Mouse (Mus musculus): ENCODE measurements at regions not wholly inside any gene's neighbourhood (a gene's known extent, or its start where the extent isn't known, plus 50 kb on each side); places are given as distances from the start of the nearest gene placed in this dataset.
"Not testable (repeated sequence)": the region's sequence is repeated elsewhere in the genome, so short reads cannot be mapped to it uniquely, and the experiment has no call there.

GRCm38 (mm10) chr4:131435222-131435621, 402.9 kb downstream of the Ptpru start:
- no peaks in the 10 kb centered on the region for H3K9me3 ChIP-seq (ENCODE audit: control insufficient read depth, low read length)
- no peak overlapping the region for H3K4me2 ChIP-seq (replicated peaks; ENCODE audit: low read depth, low read length, severe bottlenecking)
- no peak overlapping the region for H3K9ac ChIP-seq (ENCODE audit: low read depth, low read length, severe bottlenecking)
- no peak for TF ChIP-seq POLR2A (IDR thresholded peaks at IDR 0.05; ENCODE audit: borderline replicate concordance, extremely low read depth, insufficient read depth, insufficient read length)
- WGBS: 56% methylated on average over 12 of the region's 12 CpGs
- no peaks in the 10 kb centered on the region for H3K36me3 ChIP-seq (ENCODE audit: control insufficient read depth, insufficient read depth, low read length)
- no peak overlapping the region; the same call in 1 of the 2 replicates for H3K27ac ChIP-seq (replicated peaks; ENCODE audit: low read depth, low read length)
- peaks cover 10% of the 10 kb centered on the region for H3K4me1 ChIP-seq (ENCODE audit: control insufficient read depth, insufficient read depth, low read length)
- no peak for DNase-seq (ENCODE audit: low spot score)
- H3K27me3 ChIP-seq (ENCODE audit: control insufficient read depth, insufficient read depth, low read length): no peaks in the 10 kb centered on the region
- no peak for ATAC-seq (ENCODE audit: low FRiP score, low read depth)
- H3K4me3 ChIP-seq (replicated peaks; ENCODE audit: low read length): no peak overlapping the region

GRCm38 (mm10) chr4:131438403-131438802, 399.7 kb downstream of the Ptpru start:
- TF ChIP-seq POLR2A (IDR thresholded peaks at IDR 0.05; ENCODE audit: borderline replicate concordance, extremely low read depth, insufficient read depth, insufficient read length): no peak
- ATAC-seq (ENCODE audit: low FRiP score, low read depth) (no peak), DNase-seq (ENCODE audit: low spot score) (no peak)
- H3K36me3 ChIP-seq (ENCODE audit: control insufficient read depth, insufficient read depth, low read length): no peaks in the 10 kb centered on the region
- no peak overlapping the region for H3K27ac ChIP-seq (replicated peaks; ENCODE audit: low read depth, low read length)
- H3K9ac ChIP-seq (ENCODE audit: low read depth, low read length, severe bottlenecking): no peak overlapping the region
- H3K9me3 ChIP-seq (ENCODE audit: control insufficient read depth, low read length): no peaks in the 10 kb centered on the region
- peaks cover 16% of the 10 kb centered on the region for H3K4me1 ChIP-seq (ENCODE audit: control insufficient read depth, insufficient read depth, low read length)
- WGBS: 90% methylated on average over 2 of the region's 2 CpGs
- H3K4me2 ChIP-seq (replicated peaks; ENCODE audit: low read depth, low read length, severe bottlenecking): no peak overlapping the region
- no peak overlapping the region for H3K4me3 ChIP-seq (replicated peaks; ENCODE audit: low read length)
- no peaks in the 10 kb centered on the region for H3K27me3 ChIP-seq (ENCODE audit: control insufficient read depth, insufficient read depth, low read length)

GRCm38 (mm10) chr4:131438883-131439282, 399.2 kb downstream of the Ptpru start:
- Histone ChIP-seq H3K4me1 (ENCODE audit: control insufficient read depth, insufficient read depth, low read length) (peaks cover 16% of the 10 kb centered on the region), H3K4me2 (replicated peaks; ENCODE audit: low read depth, low read length, severe bottlenecking) (no peak overlapping the region), H3K27ac (replicated peaks; ENCODE audit: low read depth, low read length) (no peak overlapping the region), H3K9me3 (ENCODE audit: control insufficient read depth, low read length) (no peaks in the 10 kb centered on the region), H3K36me3 (ENCODE audit: control insufficient read depth, insufficient read depth, low read length) (no peaks in the 10 kb centered on the region), H3K4me3 (replicated peaks; ENCODE audit: low read length) (no peak overlapping the region), H3K9ac (ENCODE audit: low read depth, low read length, severe bottlenecking) (no peak overlapping the region), H3K27me3 (ENCODE audit: control insufficient read depth, insufficient read depth, low read length) (no peaks in the 10 kb centered on the region)
- no peak for TF ChIP-seq POLR2A (IDR thresholded peaks at IDR 0.05; ENCODE audit: borderline replicate concordance, extremely low read depth, insufficient read depth, insufficient read length)
- 30% methylated on average over 2 of the region's 2 CpGs for WGBS
- no peak for DNase-seq (ENCODE audit: low spot score)
- ATAC-seq (ENCODE audit: low FRiP score, low read depth): no peak

GRCm38 (mm10) chr4:131440845-131441244, 397.2 kb downstream of the Ptpru start:
- no peaks in the 10 kb centered on the region for H3K27me3 ChIP-seq (ENCODE audit: control insufficient read depth, insufficient read depth, low read length)
- H3K27ac ChIP-seq (replicated peaks; ENCODE audit: low read depth, low read length): no peak overlapping the region
- ATAC-seq (ENCODE audit: low FRiP score, low read depth): 0 out of 2 replicates have a peak, but pooled peaks have one; percentile 55

GRCm38 (mm10) chr4:131443518-131443917, 394.6 kb downstream of the Ptpru start:
- WGBS: 62% methylated on average over 2 of the region's 2 CpGs
- no peak overlapping the region for H3K4me2 ChIP-seq (replicated peaks; ENCODE audit: low read depth, low read length, severe bottlenecking)

More at GRCm38 (mm10) chr4:131440845-131441244, 397.2 kb downstream of the Ptpru start:
- H3K36me3 ChIP-seq (ENCODE audit: control insufficient read depth, insufficient read depth, low read length): no peaks in the 10 kb centered on the region
- no peak overlapping the region for H3K4me2 ChIP-seq (replicated peaks; ENCODE audit: low read depth, low read length, severe bottlenecking)
- H3K4me3 ChIP-seq (replicated peaks; ENCODE audit: low read length): no peak overlapping the region
- no peaks in the 10 kb centered on the region for H3K9me3 ChIP-seq (ENCODE audit: control insufficient read depth, low read length)
- peaks cover 16% of the 10 kb centered on the region for H3K4me1 ChIP-seq (ENCODE audit: control insufficient read depth, insufficient read depth, low read length)
- WGBS: 34% methylated on average over 3 of the region's 3 CpGs
- H3K9ac ChIP-seq (ENCODE audit: low read depth, low read length, severe bottlenecking): no peak overlapping the region
- DNase-seq (ENCODE audit: low spot score): peak; percentile 56
- TF ChIP-seq POLR2A (IDR thresholded peaks at IDR 0.05; ENCODE audit: borderline replicate concordance, extremely low read depth, insufficient read depth, insufficient read length): no peak

GRCm38 (mm10) chr4:131450296-131450695, 387.8 kb downstream of the Ptpru start:
- H3K4me1 ChIP-seq (ENCODE audit: control insufficient read depth, insufficient read depth, low read length); ATAC-seq (ENCODE audit: low FRiP score, low read depth); H3K36me3 ChIP-seq (ENCODE audit: control insufficient read depth, insufficient read depth, low read length); H3K9ac ChIP-seq (ENCODE audit: low read depth, low read length, severe bottlenecking); H3K4me3 ChIP-seq (replicated peaks; ENCODE audit: low read length); H3K27ac ChIP-seq (replicated peaks; ENCODE audit: low read depth, low read length); H3K4me2 ChIP-seq (replicated peaks; ENCODE audit: low read depth, low read length, severe bottlenecking); H3K27me3 ChIP-seq (ENCODE audit: control insufficient read depth, insufficient read depth, low read length); DNase-seq (ENCODE audit: low spot score); H3K9me3 ChIP-seq (ENCODE audit: control insufficient read depth, low read length): not testable (repeated sequence)
- WGBS: 41% methylated on average over 1 of the region's 1 CpGs

More at GRCm38 (mm10) chr4:131443518-131443917, 394.6 kb downstream of the Ptpru start:
- TF ChIP-seq POLR2A (IDR thresholded peaks at IDR 0.05; ENCODE audit: borderline replicate concordance, extremely low read depth, insufficient read depth, insufficient read length): no peak
- DNase-seq (ENCODE audit: low spot score): no peak
- no peak for ATAC-seq (ENCODE audit: low FRiP score, low read depth)
- Histone ChIP-seq H3K27me3 (ENCODE audit: control insufficient read depth, insufficient read depth, low read length) (no peaks in the 10 kb centered on the region), H3K4me1 (ENCODE audit: control insufficient read depth, insufficient read depth, low read length) (peaks cover 16% of the 10 kb centered on the region), H3K9ac (ENCODE audit: low read depth, low read length, severe bottlenecking) (no peak overlapping the region), H3K9me3 (ENCODE audit: control insufficient read depth, low read length) (no peaks in the 10 kb centered on the region), H3K36me3 (ENCODE audit: control insufficient read depth, insufficient read depth, low read length) (no peaks in the 10 kb centered on the region), H3K27ac (replicated peaks; ENCODE audit: low read depth, low read length) (no peak overlapping the region), H3K4me3 (replicated peaks; ENCODE audit: low read length) (no peak overlapping the region)
